Mouse (Mus musculus) lung, postnatal 10 days (tissue): Measurements from ENCODE around the gene Gm5148.

Source experiments
- DNase-seq: peaks from one replicate; pipeline ENCODE4 v3.0.0; 2021

The Gm5148 gene

DNA sequence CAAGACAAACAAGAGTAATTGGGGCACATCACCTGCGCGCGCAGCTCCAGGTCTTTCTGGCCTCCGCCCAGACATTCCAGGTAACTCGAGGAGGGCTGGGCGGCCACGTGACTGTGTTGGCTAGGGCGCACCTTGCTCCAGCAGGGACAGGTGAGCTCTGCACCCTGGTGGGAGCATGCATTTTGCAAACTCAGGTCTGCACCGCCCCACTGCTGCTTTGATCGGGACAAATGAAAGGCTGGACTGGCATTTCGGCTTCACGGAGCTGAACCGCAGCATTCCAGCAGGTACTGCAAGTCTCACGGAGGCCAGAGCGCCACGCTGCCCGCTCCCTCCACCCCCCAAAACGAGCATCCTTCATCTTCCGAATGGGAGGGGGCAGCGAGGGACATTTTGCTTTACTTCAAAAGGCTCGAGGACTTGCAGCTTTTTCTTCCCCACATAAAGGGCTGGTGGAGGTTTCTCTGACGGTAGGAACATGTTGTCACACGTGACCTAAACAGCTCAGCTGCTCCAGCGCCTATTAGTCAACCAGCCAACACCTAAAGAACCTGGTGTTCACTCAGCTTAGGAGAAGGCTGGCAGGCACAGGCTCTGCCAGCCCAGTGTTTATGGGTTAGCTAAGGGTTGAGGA lies at the start of gene Gm5148:
Gene Gm5148, minus strand, starts transcription at position 320 of the 634 bp plus-strand sequence.
- peak; percentile 88 for DNase-seq

DNA sequence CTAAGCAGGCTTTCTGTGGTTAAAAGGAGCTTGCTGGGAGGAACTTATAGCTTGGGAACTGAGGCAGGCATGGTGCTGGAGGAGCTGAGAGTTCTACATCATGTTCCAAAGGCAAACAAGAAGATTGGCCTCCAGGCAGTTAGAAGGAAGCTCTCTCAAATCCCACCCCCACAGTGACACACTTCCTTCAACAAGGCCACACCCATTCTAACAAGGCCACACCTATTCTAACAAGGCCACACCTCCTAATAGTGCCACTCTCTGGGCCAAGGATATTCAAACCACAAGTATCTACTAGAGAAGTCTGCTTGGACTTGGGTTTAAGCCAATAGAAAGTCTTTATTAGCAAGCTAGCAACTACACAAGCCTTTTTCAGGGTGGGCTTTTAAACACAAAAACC lies 46.7 kb upstream of the Gm5148 start:
- peak; percentile 41 for DNase-seq

DNA sequence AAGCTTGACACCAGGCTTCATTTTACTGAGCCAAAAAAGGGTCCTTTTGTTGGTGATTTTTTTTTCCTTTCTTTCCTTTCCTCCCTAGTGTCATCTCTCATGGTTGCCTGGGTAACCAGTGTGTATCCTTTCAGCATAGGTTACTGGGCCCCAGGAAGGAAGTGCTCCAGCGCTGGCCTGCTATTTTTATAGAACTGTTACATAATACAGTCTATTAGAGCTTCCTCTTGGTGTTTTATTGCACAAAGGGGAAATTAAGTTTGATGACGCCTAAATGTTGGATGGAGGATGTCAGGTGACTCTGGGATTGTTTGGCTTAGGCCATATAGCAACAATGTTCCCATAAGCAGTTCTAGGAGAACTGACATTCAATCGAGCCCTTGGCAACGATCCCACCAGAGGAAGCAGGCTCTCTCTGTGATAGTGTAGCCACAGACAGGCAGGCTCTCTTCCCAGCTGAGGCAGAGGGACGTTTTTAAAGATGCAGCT lies 45.0 kb upstream of the Gm5148 start:
- peak; percentile 87 for DNase-seq

DNA sequence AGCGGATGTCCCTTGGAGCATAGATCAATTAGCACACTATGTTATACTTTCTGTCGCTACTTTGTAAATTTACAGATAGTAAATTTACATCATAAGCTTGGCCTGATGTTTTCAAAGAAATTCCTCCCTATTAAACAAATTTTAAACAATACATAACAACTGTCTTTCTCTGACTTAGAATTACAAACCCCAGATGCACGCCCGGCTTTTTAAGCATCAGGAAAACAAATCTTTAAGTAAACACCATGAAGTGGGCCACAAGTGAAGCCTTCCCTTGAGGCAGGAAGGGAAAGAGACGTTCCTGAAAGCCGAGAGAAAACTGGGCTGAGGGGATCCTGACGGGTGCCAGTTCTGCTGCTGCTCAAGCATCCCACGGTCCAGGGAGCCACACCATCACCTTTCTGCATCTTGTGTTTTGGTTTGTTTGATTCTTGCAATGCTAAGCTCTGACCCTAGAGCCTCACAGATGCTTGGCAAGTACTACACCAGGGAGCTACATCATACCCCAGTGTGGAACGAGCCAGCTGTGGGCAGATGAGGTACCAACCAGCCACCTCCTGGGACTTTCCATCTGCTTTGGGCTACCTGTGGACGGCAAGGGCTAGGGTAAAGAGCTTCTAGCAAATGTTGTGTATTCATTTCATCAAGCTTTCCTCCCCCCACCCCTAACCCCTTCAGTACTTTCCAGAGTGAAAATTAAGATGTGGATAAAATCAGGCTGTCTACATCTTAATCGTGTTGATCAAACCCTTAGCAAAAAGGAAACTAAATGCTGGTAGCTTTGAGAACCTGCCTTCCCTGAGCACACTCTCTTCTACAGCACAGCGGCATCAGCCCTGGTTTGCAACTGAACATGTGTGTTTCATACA lies 43.1 kb upstream of the Gm5148 start:
- DNase-seq: peak; percentile 27

DNA sequence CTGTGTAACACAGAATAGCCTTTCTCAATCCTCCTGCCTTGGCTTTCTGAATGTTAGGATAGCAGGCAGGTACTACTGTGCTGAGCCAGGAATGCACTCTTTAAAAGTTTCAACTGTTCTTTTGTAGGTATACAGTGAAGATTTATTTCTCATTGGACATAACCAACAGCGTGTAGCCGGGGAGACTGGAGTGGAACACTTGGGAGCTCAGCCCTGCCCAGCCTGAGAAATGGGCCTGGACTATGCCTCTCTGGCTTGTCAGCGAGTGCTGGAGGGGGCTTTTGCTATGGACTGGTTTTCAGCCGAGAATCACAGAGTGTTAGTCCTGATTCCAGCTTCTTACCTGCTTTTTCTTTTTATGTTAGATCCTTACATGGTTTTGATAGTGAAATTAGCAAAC lies 42.3 kb upstream of the Gm5148 start:
- no peak for DNase-seq

DNA sequence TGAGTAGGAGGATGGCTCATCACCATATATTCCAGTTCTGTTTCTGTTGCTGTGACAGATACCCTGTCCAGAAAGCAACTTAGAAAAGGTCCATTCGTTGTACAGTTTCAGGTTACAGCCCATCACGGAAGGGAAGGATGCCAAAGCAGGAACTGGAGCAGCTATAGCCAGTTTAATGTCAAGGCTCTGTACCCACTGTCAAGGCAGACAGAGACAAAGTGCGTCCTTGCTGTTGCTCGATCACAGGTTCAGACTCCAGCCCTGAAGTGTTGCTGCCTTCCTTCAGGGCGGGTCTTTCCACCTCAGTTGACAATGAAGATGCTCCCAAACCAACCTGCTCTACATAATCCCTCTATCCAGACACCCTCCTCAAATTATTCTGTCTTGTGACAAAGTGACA lies 41.7 kb upstream of the Gm5148 start:
- no peak for DNase-seq

DNA sequence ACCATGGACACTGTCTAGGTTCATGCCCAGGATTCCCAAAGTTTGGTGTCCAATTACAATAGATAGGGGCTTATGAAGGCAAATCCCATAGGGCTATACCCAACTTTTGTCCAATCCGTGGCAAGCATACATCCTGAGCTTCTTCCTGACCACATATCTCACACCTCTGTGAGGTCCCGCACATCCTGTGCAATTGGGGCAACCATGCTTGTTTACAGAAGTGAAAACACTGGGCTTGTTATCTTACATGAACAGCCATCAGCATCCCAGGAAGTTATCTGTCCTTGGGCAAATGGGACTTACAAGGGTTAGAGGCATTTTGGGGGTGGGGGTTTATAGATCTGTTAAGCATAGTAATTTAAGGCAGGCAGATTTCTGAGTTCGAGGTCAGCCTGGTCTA lies 41.0 kb upstream of the Gm5148 start:
- DNase-seq: no peak

DNA sequence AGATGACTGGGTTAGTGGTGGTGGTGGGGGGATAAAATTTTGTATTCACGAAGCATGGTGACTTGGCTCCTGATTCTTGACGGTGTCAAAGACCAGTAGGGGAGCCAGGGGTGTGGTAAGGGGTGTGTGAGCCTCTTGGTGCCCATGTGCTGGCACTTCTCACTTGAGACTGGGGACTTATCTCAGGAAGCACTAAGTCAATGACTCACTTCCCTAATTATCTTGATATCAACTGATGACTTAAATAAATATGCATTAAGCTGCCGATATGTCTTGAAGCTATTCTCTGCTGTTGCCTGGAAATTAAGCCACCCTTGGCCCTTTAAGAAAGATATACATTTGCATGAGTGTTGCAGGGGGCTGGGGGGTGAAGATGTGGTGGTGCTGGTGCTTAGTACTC lies 38.0 kb upstream of the Gm5148 start:
- DNase-seq: no peak

DNA sequence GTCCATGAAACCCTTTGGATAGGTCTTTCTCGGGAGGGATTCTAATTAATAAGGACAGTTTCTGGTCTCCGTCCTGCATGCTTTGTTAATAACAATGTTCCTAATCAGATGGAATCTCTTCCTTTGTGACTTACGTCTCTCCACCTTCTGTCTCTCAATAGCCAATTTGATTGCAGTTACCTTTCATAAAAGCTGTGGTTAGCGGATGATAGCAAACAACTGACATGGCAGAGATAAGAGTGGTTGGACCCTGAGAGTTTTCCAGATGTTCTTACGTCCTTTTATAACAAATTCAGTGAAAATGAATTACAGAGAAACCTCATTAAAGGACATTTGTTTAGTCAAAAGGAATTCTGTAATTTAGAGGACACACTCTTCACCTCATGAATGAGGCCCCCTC lies 37.5 kb upstream of the Gm5148 start:
- DNase-seq: no peak

DNA sequence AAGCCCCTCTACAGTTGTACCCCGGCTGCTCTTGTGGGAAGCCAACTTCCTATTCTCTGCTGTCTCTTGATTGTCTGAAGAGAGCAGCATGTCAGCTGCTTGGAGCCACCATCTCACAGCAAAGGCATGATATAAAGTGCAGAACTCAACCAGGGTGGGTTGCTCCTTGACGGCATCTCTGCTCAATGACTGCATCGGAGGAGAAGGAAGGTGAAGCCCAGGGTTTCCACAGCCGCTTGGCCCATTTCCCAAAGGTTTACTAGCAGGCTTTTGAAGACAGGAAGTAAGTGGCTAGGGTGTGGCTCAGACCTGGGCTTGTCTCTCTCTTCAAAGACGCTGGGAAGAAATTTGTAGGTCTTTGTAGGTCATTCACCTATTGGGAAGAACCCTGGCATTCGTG lies 36.6 kb upstream of the Gm5148 start:
- peak; percentile 55 for DNase-seq

DNA sequence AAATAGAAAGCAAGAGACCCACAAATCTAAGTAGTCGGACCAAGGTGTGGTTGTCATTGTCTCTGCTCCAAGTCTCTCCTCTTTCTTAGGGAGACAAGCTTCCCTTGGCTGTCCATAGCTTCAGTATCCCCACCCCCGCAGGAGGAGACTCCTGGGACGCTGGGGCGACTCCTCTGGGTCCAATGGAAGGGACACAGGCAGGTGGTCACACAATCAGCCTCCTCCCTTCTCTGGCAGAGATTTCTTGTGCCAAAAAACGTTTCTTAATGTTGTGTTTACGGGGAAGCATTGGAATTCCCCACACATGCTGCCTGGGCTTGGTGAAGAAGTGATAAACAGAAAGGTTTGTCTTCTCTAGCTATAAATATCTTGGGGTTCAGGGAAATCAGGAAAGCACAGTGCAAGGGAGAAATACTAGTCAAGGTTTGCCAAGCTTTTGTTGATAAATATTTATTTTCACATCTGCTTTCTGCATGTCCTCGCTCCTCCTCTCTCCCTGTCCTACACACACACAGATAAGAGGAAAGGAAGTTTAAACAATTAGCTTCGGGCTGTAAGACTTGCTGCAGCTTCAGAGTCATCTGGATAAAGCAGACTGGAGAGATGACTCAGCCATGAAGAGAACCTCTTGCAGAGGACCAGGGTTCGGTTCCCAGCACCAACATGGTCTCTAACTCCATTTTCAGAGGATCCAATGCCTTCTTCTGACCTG lies 34.5 kb upstream of the Gm5148 start:
- DNase-seq: peak; percentile 63

DNA sequence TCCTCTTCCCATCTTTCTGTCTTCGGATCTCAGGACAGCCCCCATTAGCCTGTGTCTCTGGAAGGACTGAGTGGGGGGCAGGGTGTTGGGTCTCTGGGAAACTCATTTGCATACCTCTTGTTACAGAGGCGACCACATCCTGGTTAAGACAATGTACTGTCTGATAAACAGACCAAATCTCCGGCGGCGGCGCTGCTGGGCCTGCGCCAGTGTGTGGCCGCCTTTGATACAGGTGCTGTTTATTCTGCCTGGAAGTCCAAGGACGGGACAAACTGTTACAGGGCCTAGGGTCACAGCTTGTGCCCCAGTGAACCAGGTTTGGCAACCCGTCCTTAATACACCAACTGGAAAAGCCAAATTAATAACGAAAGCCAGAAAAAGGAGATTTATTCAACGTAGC lies 33.8 kb upstream of the Gm5148 start:
- DNase-seq: peak; percentile 76

DNA sequence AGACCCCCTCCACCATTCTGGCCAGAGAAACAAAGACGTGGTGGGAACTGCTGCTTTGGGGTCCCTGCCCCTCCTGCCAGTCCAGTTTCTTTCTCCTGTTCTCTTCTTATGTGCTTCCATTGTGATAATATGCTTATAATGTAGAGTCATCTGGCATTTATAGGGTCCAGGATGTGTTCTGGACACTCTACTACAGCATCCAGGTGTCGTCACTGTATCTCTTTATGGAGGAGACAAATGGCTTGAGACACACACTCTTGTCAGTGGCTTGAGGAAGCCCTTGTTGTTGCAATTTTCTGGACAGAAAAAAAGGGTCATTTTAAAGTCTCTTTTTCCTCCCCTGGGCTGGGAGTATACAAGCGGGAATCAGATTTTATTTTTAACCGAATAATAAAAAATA lies 33.3 kb upstream of the Gm5148 start:
- no peak for DNase-seq

DNA sequence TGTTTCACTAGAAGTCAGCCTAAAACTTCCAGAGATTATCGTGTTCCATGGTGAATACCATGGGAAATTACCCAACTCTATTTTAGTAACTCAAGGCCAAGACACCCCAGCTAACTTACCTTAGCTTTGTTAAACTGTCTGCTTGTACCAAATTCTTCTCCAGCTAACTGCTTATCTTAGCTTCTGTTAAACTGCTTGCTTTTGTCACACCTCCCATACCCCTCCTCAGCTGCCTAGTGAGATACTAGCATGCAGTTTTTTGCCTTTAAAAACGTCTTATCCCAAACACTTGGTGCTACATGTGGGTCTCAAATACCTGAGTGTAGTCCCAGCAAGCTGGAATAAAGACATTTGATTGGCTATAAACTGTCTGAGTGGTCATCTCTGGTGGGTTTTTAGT lies 31.7 kb upstream of the Gm5148 start:
- no peak for DNase-seq

DNA sequence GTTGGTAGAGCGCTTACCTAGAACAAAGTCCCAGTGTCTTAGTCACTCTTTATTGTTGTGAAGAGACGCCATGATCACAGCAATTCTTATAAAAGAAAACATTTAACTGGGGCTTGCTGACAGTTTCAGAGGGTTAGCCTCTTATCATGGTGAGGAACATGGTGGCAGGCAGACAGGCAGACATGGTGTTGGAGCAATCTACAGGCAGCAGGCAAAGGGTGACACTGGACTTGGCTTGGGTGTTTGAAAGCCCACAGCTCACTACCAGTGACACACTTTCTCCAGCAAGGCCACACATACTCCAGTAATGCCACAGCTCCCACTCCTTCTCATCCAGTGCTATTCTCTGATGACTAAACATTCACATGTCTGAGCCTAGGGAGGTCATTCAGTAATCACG lies 30.3 kb upstream of the Gm5148 start:
- no peak for DNase-seq

DNA sequence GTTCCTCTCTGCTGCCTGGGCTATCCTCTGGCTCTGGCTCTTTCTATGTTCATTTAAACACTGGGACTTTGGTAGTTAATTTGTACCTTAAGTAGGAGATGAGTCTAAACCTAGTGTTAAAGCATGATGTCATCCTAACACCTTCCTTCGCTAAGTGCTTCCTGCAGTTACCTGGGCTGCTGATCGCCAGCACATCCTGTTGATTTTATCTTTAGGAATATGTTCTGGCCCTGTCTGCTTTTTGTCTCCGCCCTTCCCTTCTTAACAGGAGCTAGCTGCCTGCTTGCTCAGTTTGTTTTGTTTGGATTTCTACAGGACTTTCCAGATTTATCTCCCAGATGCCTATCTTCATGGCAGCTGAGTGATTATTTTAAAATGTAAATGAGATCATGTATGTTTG lies 28.9 kb upstream of the Gm5148 start:
- no peak for DNase-seq

DNA sequence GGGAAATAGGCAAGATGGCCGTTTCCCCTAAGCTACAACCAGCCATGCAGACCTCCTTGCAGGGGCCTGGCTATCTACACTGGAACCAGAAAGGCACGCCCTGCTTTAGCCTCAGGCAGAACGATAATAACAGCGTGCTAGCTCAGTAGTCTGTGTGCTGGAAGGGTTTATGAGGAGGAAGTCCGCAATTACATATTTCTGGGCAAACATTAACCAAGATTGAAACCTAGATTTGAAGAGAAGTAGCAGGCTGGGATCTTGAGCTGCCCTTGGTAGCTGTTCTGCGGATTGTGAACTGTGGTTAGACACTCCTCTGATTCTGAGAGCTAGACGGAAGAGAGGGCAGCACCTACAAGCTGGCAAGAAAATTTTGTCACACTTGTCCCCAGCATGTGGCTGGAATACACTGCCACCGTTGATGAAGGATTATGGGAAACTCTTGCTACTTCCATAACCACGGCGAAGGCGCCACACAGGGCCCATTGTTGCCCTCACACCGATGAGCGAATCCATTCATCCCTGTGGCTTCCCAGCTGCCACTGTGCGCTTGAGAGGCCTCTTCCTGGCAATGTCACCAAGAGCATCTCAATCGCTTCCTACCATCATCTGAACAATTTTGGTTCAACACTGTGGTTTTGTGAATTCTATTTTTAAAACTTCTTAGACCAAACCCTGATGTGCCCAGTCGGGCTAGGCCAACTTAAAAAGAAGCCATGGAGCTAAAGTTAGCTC lies 23.9 kb upstream of the Gm5148 start:
- peak; percentile 36 for DNase-seq

DNA sequence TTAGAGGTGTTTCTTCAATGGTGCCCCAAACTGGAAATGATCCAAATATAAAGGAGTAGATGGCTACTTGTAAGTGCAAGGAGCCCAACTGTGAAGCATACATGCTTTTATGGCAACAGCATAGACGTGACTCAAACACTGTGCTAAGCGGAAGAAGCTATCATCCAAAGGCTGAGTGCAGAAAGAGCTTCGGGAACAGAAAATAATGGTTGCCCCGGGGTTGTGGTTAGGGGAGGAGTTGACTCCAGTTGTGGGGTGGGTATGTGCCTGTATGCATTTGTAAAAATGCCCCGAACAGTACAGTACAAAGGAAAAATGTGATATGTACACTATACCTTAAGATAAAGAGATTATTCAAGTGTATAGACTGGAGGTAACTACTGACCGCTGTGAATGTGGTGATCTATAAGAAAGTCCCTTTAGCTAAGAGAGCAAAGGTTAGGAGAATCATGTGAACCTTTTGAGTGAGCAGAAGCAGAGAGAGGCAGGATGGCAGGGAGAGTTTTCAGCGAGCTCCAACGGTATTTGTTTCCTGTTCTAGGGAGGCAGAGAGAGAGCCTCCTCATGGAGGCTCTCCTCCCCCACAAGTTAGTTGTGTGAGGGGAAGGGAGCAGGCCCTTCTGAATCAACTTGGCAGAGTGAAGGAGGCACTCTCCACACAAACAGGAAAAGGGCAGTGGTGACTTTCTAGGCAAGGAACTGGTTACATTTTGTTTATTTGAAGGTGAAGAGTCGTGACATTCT lies 23.1 kb upstream of the Gm5148 start:
- no peak for DNase-seq

DNA sequence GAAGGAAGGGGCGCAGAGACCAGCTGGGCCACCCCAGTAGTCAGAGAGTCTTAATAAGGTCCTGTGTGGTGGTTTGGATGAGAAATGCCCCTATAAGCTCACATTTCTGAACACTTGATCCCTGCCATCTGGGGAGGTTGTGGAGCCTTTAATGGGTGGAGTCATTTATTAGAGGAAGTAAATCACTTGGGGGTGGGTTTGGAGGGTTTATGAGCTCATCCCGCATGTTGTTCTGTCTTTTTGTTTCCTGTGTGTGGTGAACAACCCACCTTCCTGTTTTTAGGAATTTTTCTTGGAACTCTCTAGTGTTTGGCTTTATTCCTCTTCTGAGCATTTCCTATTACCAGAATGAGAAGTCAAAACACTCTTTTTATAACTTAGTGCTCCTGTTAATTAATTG lies 19.8 kb upstream of the Gm5148 start:
- no peak for DNase-seq

DNA sequence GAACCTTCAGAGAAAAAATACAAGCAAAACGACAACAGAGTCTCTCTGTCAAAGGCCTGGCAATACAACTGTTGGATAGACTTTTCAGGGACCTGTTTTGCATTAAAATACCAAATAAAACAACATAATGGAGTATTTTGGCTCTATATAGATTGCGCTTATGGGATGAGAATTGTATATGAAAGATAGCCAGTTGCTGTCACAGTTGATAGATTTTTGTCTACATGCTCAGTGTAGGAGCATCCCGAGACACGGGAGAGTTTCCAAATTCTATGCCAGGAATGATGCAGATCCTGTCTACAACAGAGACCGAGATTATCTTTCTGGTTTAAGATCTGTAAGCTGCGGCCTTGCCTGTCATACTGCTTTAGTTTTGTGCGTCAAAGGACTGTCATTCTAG lies 15.7 kb upstream of the Gm5148 start:
- no peak for DNase-seq

DNA sequence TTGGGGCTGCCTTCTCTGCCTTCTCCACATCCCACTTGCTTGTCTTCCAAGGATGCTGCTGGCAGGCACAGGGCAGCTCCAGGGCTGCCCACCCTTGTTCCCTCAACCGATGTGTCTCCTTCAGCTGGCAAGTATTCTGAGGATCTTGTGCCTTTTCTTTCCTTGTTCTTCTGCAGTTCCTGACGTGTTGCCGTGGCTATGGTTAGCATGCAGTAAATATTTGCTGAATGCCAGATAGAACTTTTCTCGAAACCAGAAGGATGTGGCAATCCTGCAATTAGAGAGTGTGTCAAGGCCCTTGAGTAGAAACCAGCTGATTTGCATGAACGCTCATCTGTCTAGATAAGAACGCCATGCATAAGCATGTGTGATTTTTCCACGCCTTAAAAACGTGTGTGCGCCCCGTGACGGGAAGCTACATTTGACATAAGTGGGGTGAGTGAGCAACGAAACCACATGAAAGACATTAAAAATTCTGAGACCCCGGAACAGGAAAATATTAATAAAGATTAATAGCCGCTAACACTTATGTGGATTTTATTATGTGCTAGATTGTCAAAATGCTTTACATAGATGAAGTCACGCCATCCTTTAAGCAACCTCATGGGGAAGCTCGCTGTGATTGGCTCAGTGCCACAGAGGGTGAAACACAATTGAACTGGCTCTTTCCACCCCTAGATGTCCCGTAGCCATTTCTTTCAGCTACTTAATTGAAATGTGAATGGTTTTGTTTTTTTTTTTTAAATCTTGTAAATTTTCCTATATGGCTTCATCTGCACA lies 14.1 kb upstream of the Gm5148 start:
- DNase-seq: peak; percentile 49

DNA sequence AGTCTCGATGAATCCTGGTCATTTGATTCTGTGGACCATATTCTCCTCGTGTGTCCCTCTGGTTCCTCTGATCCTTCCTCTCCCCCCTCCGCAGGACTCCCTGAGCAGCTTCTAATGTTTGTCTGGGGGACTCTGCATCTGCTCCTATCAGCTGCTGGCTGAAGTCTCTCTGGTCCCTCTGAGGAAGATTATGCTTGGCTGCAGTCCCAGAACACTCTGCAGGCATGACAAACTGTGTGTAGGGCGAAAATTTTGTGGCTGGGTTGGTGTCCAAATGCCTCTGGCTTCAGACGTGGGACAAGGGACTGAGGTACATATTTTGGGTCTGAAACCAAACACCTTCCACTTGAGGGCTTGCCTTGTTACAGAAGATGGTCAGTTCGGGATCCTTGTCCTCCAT lies 13.1 kb upstream of the Gm5148 start:
- DNase-seq: peak; percentile 85
